Mouse (Mus musculus): Measurements from ENCODE around the gene Ace3.

- TF ChIP-seq CTCF (IDR thresholded peaks at IDR 0.05; ENCODE audit: low read depth) (no peak), EP300 (IDR thresholded peaks at IDR 0.05; ENCODE audit: low read depth) (no peak)
Measured at GRCm38 (mm10) chr11:106045780-106046179, 51.3 kb downstream of the Ace3 start.
